Mouse (Mus musculus) lung, adult 2 months (tissue): Measurements from ENCODE around the gene Gm340.

Source experiments
- CTCF ChIP-seq: fragments of 200-500 bp; IDR thresholded peaks from 2 replicates; pipeline ENCODE4 v1.5.1; 2011; ENCODE audit warnings: mild to moderate bottlenecking, low read length, control low read depth; ENCODE audit not compliant: insufficient read depth
- POLR2A ChIP-seq: fragments of 200-500 bp; IDR thresholded peaks from 2 replicates; pipeline ENCODE4 v1.6.1; 2011; ENCODE audit warnings: low read depth, mild to moderate bottlenecking, control low read depth, low read length, borderline replicate concordance; ENCODE audit errors: extremely low read depth

DNA sequence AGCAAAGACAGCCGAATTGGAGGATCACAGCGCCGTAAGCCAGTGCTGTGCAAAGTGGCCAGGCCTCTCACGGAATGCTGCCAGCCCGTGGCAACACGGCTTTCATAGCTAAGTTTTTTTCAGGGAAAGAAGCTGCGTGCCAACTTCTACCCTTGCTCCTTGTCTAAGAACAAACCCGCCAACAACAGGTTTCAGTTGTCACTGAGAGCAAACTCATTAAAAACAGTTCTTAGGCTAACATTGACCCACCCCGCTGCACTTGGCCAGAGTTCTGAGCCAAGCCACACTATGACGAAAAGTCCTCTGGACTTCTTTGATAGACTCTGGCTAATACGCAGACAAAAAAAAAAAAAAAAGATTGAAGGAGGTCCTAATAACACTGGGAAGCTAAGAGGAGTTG, 46.8 kb downstream of the Gm340 start:
- no peak for TF ChIP-seq CTCF
- no peak for TF ChIP-seq POLR2A
